Mouse (Mus musculus): ENCODE measurements at regions not wholly inside any gene's neighbourhood (a gene's known extent, or its start where the extent isn't known, plus 50 kb on each side); places are given as distances from the start of the nearest gene placed in this dataset.

- no peak for TF ChIP-seq EP300 (IDR thresholded peaks at IDR 0.05; ENCODE audit: low read depth)
- TF ChIP-seq CTCF (IDR thresholded peaks at IDR 0.05; ENCODE audit: low read depth): no peak
Measured at GRCm38 (mm10) chr3:128298110-128298509, 402.0 kb upstream of the Fam241a start.
